Mouse (Mus musculus) brain, embryonic 14.5 days (tissue): Measurements from ENCODE around the gene Glb1l. TPM values are rescaled to one million over a fixed set of nuclear protein-coding genes. Genes with fewer than 3 reads are reported as not detected.
A peak's percentile ranks its signal among the peaks of the same experiment; 100 is the strongest.

ENCODE experiments used
- DNase-seq: peaks from one replicate; pipeline ENCODE4 v3.0.0-alpha.2; 2011; ENCODE audit warnings: low read depth
- CTCF ChIP-seq: fragments of 200-500 bp; IDR thresholded peaks from 2 replicates; pipeline ENCODE4 v1.5.1; 2012; ENCODE audit warnings: inconsistent platforms, mild to moderate bottlenecking, moderate library complexity, borderline replicate concordance; ENCODE audit not compliant: insufficient read depth, insufficient read length; ENCODE audit errors: extremely low read depth
- POLR2A ChIP-seq: fragments of 200-500 bp; IDR thresholded peaks from 2 replicates; pipeline ENCODE4 v1.6.1; 2012; ENCODE audit warnings: mild to moderate bottlenecking, inconsistent platforms, borderline replicate concordance; ENCODE audit not compliant: poor library complexity, insufficient read depth, insufficient read length, severe bottlenecking; ENCODE audit errors: extremely low read depth
- polyA plus RNA-seq: library from polyadenylated mRNA; depleted of rRNA; stranded (reverse); fragments of >200 nt; gene quantifications from 2 replicates; pipeline ENCODE4 v1.2.3, GENCODE M21; 2012

Gene Glb1l
- polyA plus RNA-seq, 1 experiment: 30.9 TPM

DNA sequence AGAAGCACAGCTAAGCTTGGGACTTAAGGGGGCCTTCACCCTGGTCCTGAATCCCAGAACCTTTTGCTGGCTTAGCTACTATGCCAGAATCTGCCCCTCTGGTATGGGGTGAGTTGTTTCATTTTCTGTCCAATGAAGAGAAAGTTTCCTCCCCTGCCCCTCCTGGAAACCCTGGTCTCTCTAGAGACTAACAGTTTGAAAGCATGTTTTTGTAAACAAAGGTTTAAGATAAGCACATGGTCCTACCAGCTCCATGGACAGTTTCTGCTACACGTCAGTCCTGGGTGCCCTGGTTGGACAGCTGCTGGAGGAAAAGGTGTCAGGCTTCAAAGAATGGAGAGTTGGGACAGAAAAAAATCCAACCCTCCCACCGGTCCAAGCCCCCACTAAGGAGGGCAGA lies 20.0 kb downstream of the Glb1l start:
- no peak for TF ChIP-seq POLR2A
- no peak for TF ChIP-seq CTCF
- no peak for DNase-seq

DNA sequence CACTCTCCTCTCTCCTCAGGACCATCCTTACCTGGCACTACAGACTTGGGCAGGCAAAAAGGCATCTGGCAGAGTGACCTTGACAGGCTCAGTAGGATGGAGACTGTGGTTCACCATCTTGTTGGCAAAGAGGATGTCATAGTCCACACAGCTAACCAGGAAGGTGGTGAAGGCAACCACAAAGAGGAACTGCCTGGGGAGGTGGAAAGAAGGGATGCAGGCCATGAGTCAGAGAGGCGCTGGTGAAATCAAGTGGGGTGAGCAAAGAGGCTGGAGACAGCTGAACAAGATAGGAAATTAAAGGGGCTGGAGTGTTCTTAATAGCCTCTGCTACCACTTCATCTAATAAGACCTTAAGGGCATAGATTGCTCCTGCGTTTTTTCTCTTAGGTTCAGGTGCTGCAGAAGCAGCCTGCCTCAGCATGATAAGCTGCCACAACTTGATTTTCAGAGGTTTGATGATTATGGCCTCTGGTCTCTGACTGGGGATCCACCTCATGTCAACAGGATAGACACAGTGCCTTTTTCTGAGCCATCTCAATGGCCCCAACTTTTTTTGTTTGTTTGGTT lies 22.6 kb downstream of the Glb1l start:
- no peak for DNase-seq
- TF ChIP-seq POLR2A: no peak
- TF ChIP-seq CTCF: no peak

DNA sequence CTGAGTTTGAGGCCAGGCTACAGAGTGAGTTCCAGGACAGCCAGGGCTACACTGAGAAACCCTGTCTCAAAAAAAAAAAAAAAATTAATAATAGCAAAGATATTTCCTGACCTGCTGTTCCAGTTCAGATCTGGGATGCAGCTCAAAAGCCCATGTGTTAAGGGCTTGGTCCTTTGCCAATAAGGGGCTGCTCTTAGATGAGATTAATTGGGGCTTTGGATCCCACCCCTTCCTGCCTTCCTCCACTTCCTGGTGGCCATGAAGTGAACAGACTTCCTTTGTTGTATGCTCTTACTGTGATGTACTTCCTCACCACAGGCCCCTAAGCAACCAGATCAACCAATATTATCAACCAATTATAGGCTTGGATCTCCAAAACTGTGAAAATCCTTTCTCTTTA lies 23.5 kb downstream of the Glb1l start:
- peak; percentile 15 for DNase-seq
- TF ChIP-seq POLR2A (no peak), CTCF (no peak)

DNA sequence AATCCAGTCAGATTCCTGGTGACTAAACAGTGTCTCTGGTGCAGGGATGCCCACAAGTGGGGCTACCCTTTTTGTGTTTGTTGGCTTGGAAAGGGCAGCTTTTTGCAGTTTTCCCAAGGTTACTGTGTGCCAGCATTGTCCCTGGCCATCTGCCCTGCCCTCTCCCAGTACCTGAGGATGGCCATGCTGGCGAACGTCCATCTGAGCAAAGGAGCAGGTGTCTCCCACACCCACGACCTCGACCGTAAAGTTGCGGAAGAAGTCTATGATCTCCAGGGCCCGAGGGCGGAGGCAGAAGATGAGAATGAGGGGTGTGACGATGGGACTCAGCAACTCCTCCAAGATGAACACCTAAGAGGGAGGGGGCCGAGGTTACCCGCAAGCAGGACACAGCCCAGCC lies 25.1 kb downstream of the Glb1l start:
- no peak for DNase-seq
- TF ChIP-seq CTCF (no peak), POLR2A (no peak)

DNA sequence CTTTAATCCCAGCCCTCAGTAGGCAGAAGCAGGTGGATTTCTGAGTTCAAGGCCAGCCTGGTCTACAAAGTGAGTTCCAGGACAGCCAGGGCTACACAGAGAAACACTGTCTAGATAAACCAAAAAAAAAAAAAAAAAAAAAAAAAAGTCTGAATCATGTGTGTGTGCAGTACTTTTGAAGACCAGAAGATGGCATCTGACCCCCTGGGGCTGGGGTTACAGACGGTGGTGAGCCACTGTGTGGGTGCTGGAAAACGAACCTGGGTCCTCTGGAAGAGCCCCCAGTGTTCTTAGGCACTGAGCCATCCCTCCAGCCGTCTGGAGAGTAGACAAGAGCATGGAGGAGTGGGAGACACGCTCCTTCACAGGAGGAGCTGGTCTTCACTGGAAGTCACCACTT lies 28.5 kb downstream of the Glb1l start:
- no peak for TF ChIP-seq POLR2A
- TF ChIP-seq CTCF: no peak
- DNase-seq: no peak

DNA sequence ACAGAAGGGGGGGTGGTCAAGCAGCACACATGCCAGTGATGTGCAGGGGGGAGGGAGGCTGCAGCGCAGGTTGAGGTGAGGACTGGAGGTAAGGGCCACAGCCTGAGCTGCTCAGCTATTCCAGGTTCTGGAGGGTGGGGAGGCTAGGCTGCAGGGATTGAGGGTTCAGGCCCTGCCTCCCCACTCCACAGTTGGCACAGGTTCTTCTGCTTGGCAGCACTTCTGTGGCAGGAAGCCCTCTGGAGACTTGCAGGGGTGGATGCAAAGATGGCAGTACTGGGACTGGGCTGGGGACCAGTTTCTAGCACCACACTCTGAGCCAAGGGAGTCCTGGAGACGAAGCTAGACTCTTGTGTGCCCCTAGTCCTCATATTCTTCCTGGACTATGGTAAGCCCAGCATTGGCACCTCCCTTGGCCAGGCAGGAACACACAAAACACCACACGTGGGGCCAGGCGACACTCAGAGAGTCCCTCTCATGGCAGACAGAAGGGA lies 29.2 kb downstream of the Glb1l start:
- TF ChIP-seq CTCF: no peak
- TF ChIP-seq POLR2A: no peak

DNA sequence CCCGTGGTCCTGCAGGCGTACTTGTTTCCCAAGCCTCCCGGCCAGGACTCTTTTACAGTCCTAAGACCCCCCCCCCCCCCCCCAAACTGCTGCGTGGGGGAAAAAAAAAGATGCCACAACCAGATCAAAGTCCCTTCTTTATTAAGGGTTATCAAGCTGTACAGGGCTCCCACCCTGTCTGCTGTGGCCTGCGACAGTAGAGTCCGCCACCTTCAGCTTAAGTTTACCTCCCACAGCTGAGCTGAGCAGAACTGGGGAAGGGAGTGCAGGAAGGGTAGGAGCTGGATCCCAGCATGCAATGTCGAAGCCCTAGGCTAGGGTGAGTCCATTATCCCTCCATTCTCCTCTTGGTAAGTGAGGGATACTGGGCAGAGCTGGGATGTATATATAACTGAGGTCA lies 29.9 kb downstream of the Glb1l start:
- no peak for TF ChIP-seq CTCF
- TF ChIP-seq POLR2A: no peak

More for the DNA sequence above, 29.2 kb downstream of the Glb1l start:
- no peak for DNase-seq

DNA sequence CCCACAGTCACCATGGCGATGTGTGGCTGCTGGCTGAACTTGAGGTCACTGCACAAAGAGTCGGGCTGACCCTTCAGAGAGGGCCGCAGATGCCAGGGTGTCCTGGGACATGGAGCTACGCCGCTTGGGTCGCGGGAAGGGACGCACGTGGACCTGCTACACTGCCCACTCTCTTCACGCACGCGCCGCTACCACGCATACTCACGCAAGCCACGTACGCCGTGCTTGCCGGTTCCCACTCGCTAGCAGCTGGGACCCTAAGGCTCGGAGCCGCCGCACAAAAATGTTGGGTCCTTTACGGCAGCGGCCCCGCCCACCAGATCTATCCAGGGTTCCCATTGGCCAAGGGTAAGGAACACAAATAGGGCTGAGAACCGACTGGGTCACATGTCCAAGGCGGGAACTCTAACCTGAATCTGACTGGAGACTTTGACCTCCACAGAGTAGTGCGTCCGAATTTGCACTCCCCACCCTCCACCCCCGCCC lies 30.5 kb downstream of the Glb1l start, which contains the start of gene Abcb6:
Abcb6 (minus strand) TSS at position 288 of the 486 bp plus-strand sequence.
- peak; percentile 97 for DNase-seq
- 0 out of 2 replicates have a peak, but pooled peaks have one; percentile 16 for TF ChIP-seq POLR2A
- no peak for TF ChIP-seq CTCF

More for the DNA sequence above, 29.9 kb downstream of the Glb1l start:
- DNase-seq: no peak

DNA sequence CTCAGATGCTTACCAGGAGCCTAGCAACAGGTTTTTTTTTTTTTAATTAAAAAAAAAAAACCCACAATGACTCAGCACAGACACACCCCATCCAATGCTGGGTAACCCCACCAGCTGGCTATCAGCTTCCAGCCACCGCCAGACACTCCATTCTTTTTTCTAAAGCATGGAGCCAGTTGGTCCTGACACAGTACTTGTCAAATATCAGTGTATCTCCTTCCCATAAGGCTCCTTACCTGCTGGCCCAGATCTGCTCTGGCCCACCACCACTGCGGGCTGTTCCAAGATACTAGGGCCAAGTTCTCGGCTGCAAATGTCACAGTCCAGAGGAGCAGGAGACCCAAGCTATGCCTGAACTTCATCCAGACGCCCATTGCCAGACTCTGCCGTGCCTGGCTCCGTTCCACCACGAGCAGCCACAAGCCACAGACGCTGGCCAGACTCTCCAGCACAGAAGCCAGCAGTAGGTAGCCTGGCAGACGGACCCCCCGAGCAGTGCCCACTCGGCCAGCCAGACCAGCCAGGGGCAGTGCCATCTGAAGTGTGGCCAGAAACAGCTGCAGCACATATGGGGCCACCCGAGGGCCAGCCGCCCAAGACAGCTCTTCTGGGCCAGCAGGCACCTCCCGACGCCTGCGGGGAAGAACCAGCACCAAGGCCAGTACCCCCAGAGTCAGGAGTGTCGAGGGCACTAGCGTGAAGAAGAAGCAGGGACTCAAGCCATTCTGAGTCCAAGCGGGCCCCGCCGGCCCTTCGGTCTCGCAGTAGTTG lies 31.1 kb downstream of the Glb1l start:
- DNase-seq: peak; percentile 60
- TF ChIP-seq CTCF (no peak), POLR2A (no peak)

DNA sequence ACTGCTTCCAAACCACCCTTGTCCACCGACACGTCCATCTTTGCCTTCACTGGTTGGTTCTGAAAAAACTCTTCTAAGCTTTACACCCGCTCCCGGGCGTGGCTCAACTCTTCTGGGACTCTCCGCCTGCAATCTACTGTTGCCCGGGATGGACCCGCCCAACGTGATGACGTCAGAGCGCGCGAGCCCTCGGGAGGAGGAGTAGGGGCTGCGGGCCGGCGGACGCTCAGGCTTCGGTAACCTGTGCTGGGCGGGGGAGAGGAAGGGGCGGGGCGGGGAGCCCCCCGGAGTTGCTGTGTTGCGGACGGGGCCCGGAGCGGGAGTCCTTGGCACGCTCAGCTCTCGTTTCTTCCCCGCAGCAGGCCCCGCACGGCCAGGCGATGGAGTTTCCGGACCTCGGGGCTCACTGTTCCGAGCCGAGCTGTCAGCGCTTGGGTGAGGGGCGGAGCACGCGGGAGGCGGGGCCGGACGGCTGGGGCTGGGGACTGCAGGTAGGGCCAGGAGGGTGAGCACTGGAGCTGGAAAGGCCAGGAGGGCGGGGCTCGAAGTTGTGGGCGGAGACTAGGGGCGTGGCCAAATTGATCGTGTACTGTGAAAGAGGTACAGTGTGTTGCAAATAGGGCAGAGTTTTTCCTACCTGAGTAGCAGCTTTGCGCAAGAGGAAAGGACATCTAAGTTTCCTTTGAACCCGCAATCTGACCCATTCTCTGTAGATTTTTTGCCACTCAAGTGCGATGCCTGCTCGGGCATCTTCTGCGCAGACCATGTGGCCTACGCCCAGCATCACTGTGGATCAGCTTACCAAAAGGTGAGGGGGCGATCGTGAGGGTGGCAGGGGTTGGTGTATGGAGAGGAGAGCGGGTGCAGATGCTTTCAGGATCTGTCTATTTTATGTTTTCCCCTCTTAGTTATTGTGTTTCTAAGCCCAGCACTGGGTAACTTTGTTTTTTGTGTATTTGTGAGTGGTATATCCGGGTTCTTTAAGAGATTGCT lies 41.8 kb downstream of the Glb1l start, which contains the start of gene Zfand2b:
Zfand2b (plus strand) TSS at position 175 of the 993 bp plus-strand sequence.
- TF ChIP-seq CTCF (no peak), POLR2A (peak; percentile 37; the same call in 1 of the 2 replicates)
- peak; percentile 97 for DNase-seq
